Mouse (Mus musculus) bone marrow, adult 2 months (tissue): ENCODE data around the gene Tanc2. TPM values are rescaled to one million over a fixed set of nuclear protein-coding genes. Genes with fewer than 3 reads are reported as not detected.

Experiments used
- H3K27ac ChIP-seq: fragments of 200-500 bp; 2 replicates; pipeline ENCODE4 v1.5.1; 2012; ENCODE audit warnings: low read depth, mild to moderate bottlenecking, control low read depth, inconsistent platforms, low read length; ENCODE audit not compliant: control insufficient read depth, poor library complexity, insufficient read depth
- H3K4me1 ChIP-seq: fragments of 200-500 bp; 2 replicates; pipeline ENCODE4 v1.6.1; 2011; ENCODE audit warnings: low read length; ENCODE audit not compliant: control insufficient read depth, insufficient read depth
- H3K4me3 ChIP-seq: fragments of 200-500 bp; replicated peaks from 2 replicates; pipeline ENCODE3; 2011; ENCODE audit warnings: mild to moderate bottlenecking, low read depth, low read length, control low read depth; ENCODE audit not compliant: control insufficient read depth
- CTCF ChIP-seq: fragments of 200-500 bp; IDR thresholded peaks from 2 replicates; pipeline ENCODE4 v1.5.1; 2011; ENCODE audit warnings: low read length, control low read depth; ENCODE audit not compliant: control insufficient read depth, insufficient read depth
- POLR2A ChIP-seq: fragments of 200-500 bp; IDR thresholded peaks from 2 replicates; pipeline ENCODE4 v1.6.1; 2011; ENCODE audit warnings: low read depth, mild to moderate bottlenecking, control low read depth, low read length, borderline replicate concordance; ENCODE audit not compliant: control insufficient read depth
- WGBS: fragments of 180-500 bp; shearing (Covaris S2); methylation state at CpG from one replicate; pipeline ENCODE4 v1.1.7; 2018; 5-methylcytosine and 5-hydroxymethylcytosine counted together
- polyA plus RNA-seq: library from polyadenylated mRNA; stranded (reverse); fragments of >200 nt; gene quantifications from 2 replicates; pipeline ENCODE4 v1.2.4, GENCODE M21; 2011; ENCODE audit warnings: low replicate concordance; ENCODE audit not compliant: missing spikeins, insufficient read depth, insufficient read length

Gene Tanc2
- polyA plus RNA-seq, 1 experiment: 5.7 TPM

- WGBS: 80% methylated on average over 7 of the region's 7 CpGs
- Histone ChIP-seq H3K27ac (no peak overlapping the region), H3K4me1 (no peaks in the 10 kb centered on the region), H3K4me3 (no peak overlapping the region)
- TF ChIP-seq POLR2A (no peak), CTCF (no peak)
These were observed 168.9 kb downstream of the Tanc2 start for GRCm38 (mm10) chr11:105758561-105759203.

GRCm38 (mm10) chr11:105759413-105759812, 169.6 kb downstream of the Tanc2 start:
- Histone ChIP-seq H3K4me1 (no peaks in the 10 kb centered on the region), H3K27ac (no peak overlapping the region), H3K4me3 (no peak overlapping the region)
- WGBS: 87% methylated on average over 2 of the region's 2 CpGs
- TF ChIP-seq POLR2A: no peak
- TF ChIP-seq CTCF: no peak

- WGBS: 81% methylated on average over 4 of the region's 4 CpGs
- Histone ChIP-seq H3K4me1 (no peaks in the 10 kb centered on the region), H3K4me3 (no peak overlapping the region), H3K27ac (no peak overlapping the region)
- no peak for TF ChIP-seq POLR2A
- no peak for TF ChIP-seq CTCF
These were observed 170.6 kb downstream of the Tanc2 start for GRCm38 (mm10) chr11:105760346-105760745.

- H3K4me3 ChIP-seq: no peak overlapping the region
- TF ChIP-seq CTCF: no peak
- TF ChIP-seq POLR2A: no peak
- H3K4me1 ChIP-seq: no peaks in the 10 kb centered on the region
- no peak overlapping the region for H3K27ac ChIP-seq
These were observed 188.0 kb downstream of the Tanc2 start for GRCm38 (mm10) chr11:105777802-105778201.

- no peak overlapping the region for H3K27ac ChIP-seq
- TF ChIP-seq POLR2A: no peak
- TF ChIP-seq CTCF: no peak
- no peak overlapping the region for H3K4me3 ChIP-seq
- H3K4me1 ChIP-seq: no peaks in the 10 kb centered on the region
These were observed 202.7 kb downstream of the Tanc2 start for GRCm38 (mm10) chr11:105792501-105792900.

- 77% methylated on average over 3 of the region's 3 CpGs for WGBS
- no peak for TF ChIP-seq POLR2A
- no peak for TF ChIP-seq CTCF
- no peak overlapping the region for H3K27ac ChIP-seq
- no peaks in the 10 kb centered on the region for H3K4me1 ChIP-seq
- no peak overlapping the region for H3K4me3 ChIP-seq
These were observed 213.9 kb downstream of the Tanc2 start for GRCm38 (mm10) chr11:105803686-105804085.

- Histone ChIP-seq H3K4me3 (no peak overlapping the region), H3K4me1 (no peaks in the 10 kb centered on the region), H3K27ac (no peak overlapping the region)
- TF ChIP-seq POLR2A (no peak), CTCF (no peak)
- 49% methylated on average over 3 of the region's 3 CpGs for whole genome bisulfite sequencing
These were observed 215.0 kb downstream of the Tanc2 start for GRCm38 (mm10) chr11:105804776-105805175.

GRCm38 (mm10) chr11:105807103-105807502, 217.3 kb downstream of the Tanc2 start:
- Histone ChIP-seq H3K27ac (no peak overlapping the region), H3K4me3 (no peak overlapping the region), H3K4me1 (no peaks in the 10 kb centered on the region)
- TF ChIP-seq POLR2A (no peak), CTCF (no peak)
- 88% methylated on average over 5 of the region's 5 CpGs for WGBS

- Histone ChIP-seq H3K4me1 (no peaks in the 10 kb centered on the region), H3K4me3 (no peak overlapping the region), H3K27ac (no peak overlapping the region)
- TF ChIP-seq POLR2A (no peak), CTCF (no peak)
- WGBS: 70% methylated on average over 1 of the region's 1 CpGs
These were observed 233.5 kb downstream of the Tanc2 start for GRCm38 (mm10) chr11:105823246-105823645.
